Comparison of ENCODE assay signal across 19 mouse cellular contexts in the genomic region with DNA sequence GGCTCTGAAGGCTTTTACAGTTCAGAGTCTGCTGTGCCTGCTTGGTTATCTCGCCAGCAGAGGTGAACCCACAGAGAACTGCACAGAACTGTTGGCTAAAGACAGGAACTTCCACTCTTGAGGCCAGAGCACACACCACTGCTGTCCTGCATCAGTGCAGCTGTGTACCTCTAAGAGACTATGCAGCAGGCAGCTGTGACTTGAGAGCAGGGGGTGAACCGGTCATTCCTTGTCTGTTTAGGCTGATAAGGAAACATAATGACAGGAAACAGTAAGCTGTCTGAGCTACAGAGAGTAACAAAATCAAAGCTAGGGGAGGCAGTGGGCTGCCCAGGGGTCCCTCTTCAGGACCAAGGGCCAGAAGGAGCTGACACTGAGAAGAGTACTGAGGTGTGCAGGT.
DNase-seq lines count a peak whose midpoint lies in the region; ATAC-seq and TF ChIP-seq lines count a peak whose summit lies in the region.
"Had no signal": no experiment of that assay in that cellular context is flagged by ENCODE, and none has a peak within 500 bp of the region (broad histone marks: within the 10 kb centered on the region; RNA-seq: fewer than 3 reads in every experiment).

No protein-coding gene starts in this region.

- ATAC-seq in heart, embryonic 11.5 days (replicated peaks; ENCODE audit: insufficient number of reproducible peaks, low FRiP score, low TSS enrichment): no peak
- peak; percentile 28; the same call in 1 of the 2 replicates for ATAC-seq in heart, embryonic 16.5 days (replicated peaks; ENCODE audit: extremely low read depth, insufficient read depth, low FRiP score)
- no peak; the same call in 1 of the 2 replicates for ATAC-seq in lung, embryonic 14.5 days (ENCODE audit: insufficient read depth)
- no peak for ATAC-seq in stomach, embryonic 15.5 days (ENCODE audit: insufficient read depth, low FRiP score, low read depth)
- ATAC-seq in stomach, postnatal 0 days (ENCODE audit: low FRiP score, low TSS enrichment): no peak

- no peak overlapping the region for H3K9ac ChIP-seq in heart, embryonic 11.5 days (ENCODE audit: low read depth, low read length)
- no peak overlapping the region for H3K9ac ChIP-seq in heart, adult 2 months (ENCODE audit: low read depth, low read length)
- H3K9ac ChIP-seq in heart, embryonic 16.5 days (ENCODE audit: low read length): no peak overlapping the region
- no peak overlapping the region for H3K9ac ChIP-seq in lung, embryonic 14.5 days
- H3K9ac ChIP-seq in stomach, embryonic 15.5 days: no peak overlapping the region
- no peak overlapping the region for H3K9ac ChIP-seq in stomach, postnatal 0 days (ENCODE audit: low read length)
- H3K9ac ChIP-seq: forebrain, embryonic 13.5 days; liver, embryonic 14.5 days; midbrain, embryonic 13.5 days had no signal

- TF ChIP-seq POLR2A in heart, adult 2 months (IDR thresholded peaks at IDR 0.05; ENCODE audit: insufficient read depth, low read depth, low read length): no peak

- H3K9me3 ChIP-seq in heart, embryonic 11.5 days (replicated peaks; ENCODE audit: control insufficient read depth, low read length): no peaks in the 10 kb centered on the region
- no peaks in the 10 kb centered on the region for H3K9me3 ChIP-seq in heart, embryonic 16.5 days (replicated peaks; ENCODE audit: control insufficient read depth, low read length)
- no peaks in the 10 kb centered on the region for H3K9me3 ChIP-seq in heart, embryonic 10.5 days
- H3K9me3 ChIP-seq in lung, embryonic 14.5 days (ENCODE audit: low read depth, low read length): no peaks in the 10 kb centered on the region
- no peaks in the 10 kb centered on the region for H3K9me3 ChIP-seq in stomach, embryonic 15.5 days
- H3K9me3 ChIP-seq in stomach, postnatal 0 days (ENCODE audit: control insufficient read depth, low read length): no peaks in the 10 kb centered on the region
- H3K9me3 ChIP-seq: forebrain, embryonic 13.5 days; G1E; megakaryocyte, embryonic 14.5 days; midbrain, embryonic 13.5 days had no signal

- 15% methylated on average over 2 of the region's 2 CpGs for WGBS in heart, embryonic 11.5 days (ENCODE audit: insufficient replicate concordance)
- WGBS in heart, adult 2 months: 21% methylated on average over 2 of the region's 2 CpGs
- 20% methylated on average over 2 of the region's 2 CpGs for WGBS in heart, embryonic 16.5 days
- WGBS in heart, embryonic 10.5 days: 20% methylated on average over 2 of the region's 2 CpGs
- WGBS in lung, embryonic 14.5 days: 26% methylated on average over 2 of the region's 2 CpGs
- 28% methylated on average over 2 of the region's 2 CpGs for WGBS in stomach, embryonic 15.5 days
- 41% methylated on average over 2 of the region's 2 CpGs for WGBS in stomach, postnatal 0 days

- intact Hi-C loops in heart, adult 2 months (cut with DNase I): no loop called here

- no peak for DNase-seq in heart, adult 2 months
- no peak for DNase-seq in heart, embryonic 10.5 days (ENCODE audit: low spot score)
- peak; percentile 34 for DNase-seq in lung, embryonic 14.5 days
- DNase-seq in lung, postnatal 25 days (ENCODE audit: low spot score): no peak
- no peak for DNase-seq in stomach, postnatal 0 days (ENCODE audit: low spot score)
- DNase-seq: adrenal gland, adult 8-10 months; cerebellum, adult 2 months; cerebellum, postnatal 14 days; gastrocnemius, postnatal 14 days; left cerebral cortex, postnatal 4 days had no signal

- H3K4me1 ChIP-seq in heart, embryonic 11.5 days (ENCODE audit: control insufficient read depth, insufficient read depth, low read length): peaks cover 10% of the 10 kb centered on the region
- H3K4me1 ChIP-seq in heart, adult 2 months (ENCODE audit: control insufficient read depth, insufficient read depth, low read length): no peaks in the 10 kb centered on the region
- H3K4me1 ChIP-seq in heart, embryonic 16.5 days (ENCODE audit: control insufficient read depth, insufficient read depth, low read length): peaks cover 9% of the 10 kb centered on the region
- H3K4me1 ChIP-seq in heart, embryonic 10.5 days: peaks cover 20% of the 10 kb centered on the region; the same call in 1 of the 2 replicates
- no peaks in the 10 kb centered on the region for H3K4me1 ChIP-seq in lung, embryonic 14.5 days (ENCODE audit: insufficient read depth)
- H3K4me1 ChIP-seq in stomach, embryonic 15.5 days: peaks cover 10% of the 10 kb centered on the region; the same call in 1 of the 2 replicates
- H3K4me1 ChIP-seq in stomach, postnatal 0 days (replicated peaks; ENCODE audit: control insufficient read depth, insufficient read depth): no peaks in the 10 kb centered on the region

- no peak for TF ChIP-seq CTCF in heart, adult 2 months (IDR thresholded peaks at IDR 0.05)
- TF ChIP-seq CTCF in lung, embryonic 14.5 days (IDR thresholded peaks at IDR 0.05; ENCODE audit: low read depth): no peak
- TF ChIP-seq CTCF in stomach, postnatal 0 days (IDR thresholded peaks at IDR 0.05; ENCODE audit: low read depth): no peak

- H3K27ac ChIP-seq in heart, embryonic 11.5 days (ENCODE audit: low read depth, low read length): no peak overlapping the region
- no peak overlapping the region for H3K27ac ChIP-seq in heart, adult 2 months
- H3K27ac ChIP-seq in heart, embryonic 16.5 days (ENCODE audit: low read length): no peak overlapping the region
- no peak overlapping the region for H3K27ac ChIP-seq in heart, embryonic 10.5 days
- H3K27ac ChIP-seq in lung, embryonic 14.5 days (ENCODE audit: low read depth): no peak overlapping the region
- H3K27ac ChIP-seq in stomach, embryonic 15.5 days: no peak overlapping the region
- H3K27ac ChIP-seq in stomach, postnatal 0 days (replicated peaks): no peak overlapping the region
- H3K27ac ChIP-seq: kidney, postnatal 0 days; liver, embryonic 14.5 days; midbrain, embryonic 13.5 days had no signal

- H3K4me2 ChIP-seq in heart, embryonic 11.5 days: peak overlapping the region; percentile 57; the same call in 1 of the 2 replicates
- H3K4me2 ChIP-seq in heart, embryonic 16.5 days (ENCODE audit: low read depth, low read length): no peak overlapping the region
- H3K4me2 ChIP-seq in lung, embryonic 14.5 days: peak overlapping the region; percentile 52
- 0 out of 2 replicates have a peak overlapping the region, but pooled peaks have one; percentile 47 for H3K4me2 ChIP-seq in stomach, embryonic 15.5 days
- H3K4me2 ChIP-seq in stomach, postnatal 0 days (replicated peaks; ENCODE audit: low read depth): no peak overlapping the region

- no peaks in the 10 kb centered on the region for H3K36me3 ChIP-seq in heart, embryonic 11.5 days (ENCODE audit: control insufficient read depth, insufficient read depth, low read length)
- no peaks in the 10 kb centered on the region for H3K36me3 ChIP-seq in heart, adult 2 months (ENCODE audit: control insufficient read depth, insufficient read depth, low read length)
- no peaks in the 10 kb centered on the region for H3K36me3 ChIP-seq in heart, embryonic 16.5 days (ENCODE audit: control insufficient read depth, insufficient read depth)
- no peaks in the 10 kb centered on the region for H3K36me3 ChIP-seq in heart, embryonic 10.5 days
- no peaks in the 10 kb centered on the region for H3K36me3 ChIP-seq in lung, embryonic 14.5 days (ENCODE audit: insufficient read depth)
- no peaks in the 10 kb centered on the region for H3K36me3 ChIP-seq in stomach, embryonic 15.5 days
- no peaks in the 10 kb centered on the region for H3K36me3 ChIP-seq in stomach, postnatal 0 days (ENCODE audit: control insufficient read depth, insufficient read depth, low read length)
- H3K36me3 ChIP-seq: G1E; midbrain, embryonic 13.5 days had no signal

- H3K27me3 ChIP-seq in heart, embryonic 11.5 days (ENCODE audit: control insufficient read depth, insufficient read depth, low read length): peaks cover 18% of the 10 kb centered on the region
- no peaks in the 10 kb centered on the region; the same call in 1 of the 2 replicates for H3K27me3 ChIP-seq in heart, adult 2 months (ENCODE audit: control insufficient read depth, insufficient read depth, low read length)
- peaks cover 11% of the 10 kb centered on the region for H3K27me3 ChIP-seq in heart, embryonic 16.5 days (ENCODE audit: control insufficient read depth, insufficient read depth, low read length)
- peaks cover 51% of the 10 kb centered on the region for H3K27me3 ChIP-seq in heart, embryonic 10.5 days (ENCODE audit: insufficient read depth, poor library complexity, severe bottlenecking)
- 0 out of 2 replicates have a peak, but pooled peaks cover 5% of the 10 kb centered on the region for H3K27me3 ChIP-seq in lung, embryonic 14.5 days (ENCODE audit: insufficient read depth, low read length)
- H3K27me3 ChIP-seq in stomach, embryonic 15.5 days (replicated peaks): 0 out of 2 replicates have a peak, but pooled peaks cover 9% of the 10 kb centered on the region
- no peaks in the 10 kb centered on the region for H3K27me3 ChIP-seq in stomach, postnatal 0 days (ENCODE audit: control insufficient read depth, insufficient read depth, low read length)

- no peak overlapping the region for H3K4me3 ChIP-seq in heart, embryonic 11.5 days (ENCODE audit: low read depth, low read length)
- no peak overlapping the region for H3K4me3 ChIP-seq in heart, adult 2 months
- no peak overlapping the region for H3K4me3 ChIP-seq in heart, embryonic 16.5 days (ENCODE audit: low read length)
- no peak overlapping the region for H3K4me3 ChIP-seq in heart, embryonic 10.5 days
- no peak overlapping the region for H3K4me3 ChIP-seq in lung, embryonic 14.5 days (ENCODE audit: low read depth, low read length)
- no peak overlapping the region for H3K4me3 ChIP-seq in stomach, embryonic 15.5 days (replicated peaks)
- no peak overlapping the region for H3K4me3 ChIP-seq in stomach, postnatal 0 days (ENCODE audit: low read depth, low read length)
- H3K4me3 ChIP-seq: forebrain, embryonic 13.5 days; midbrain, embryonic 13.5 days had no signal

- H3K79me2 ChIP-seq in heart, adult 2 months (replicated peaks; ENCODE audit: control insufficient read depth, insufficient read depth, low read length): no peaks in the 10 kb centered on the region

- no peak for TF ChIP-seq EP300 in heart, adult 2 months (IDR thresholded peaks at IDR 0.05; ENCODE audit: insufficient read depth, low read depth, low read length)
- TF ChIP-seq EP300 in stomach, postnatal 0 days (optimal IDR thresholded peaks at IDR 0.05): no peak

Comparison
In these comparisons a context has a peak if more than half of its experiments do, and no peak if none do; other contexts are left out.
1. H3K4me2 ChIP-seq: peak in heart, embryonic 11.5 days (single experiment), lung, embryonic 14.5 days (single experiment) and stomach, embryonic 15.5 days (single experiment); none in heart, embryonic 16.5 days (single experiment) and stomach, postnatal 0 days (single experiment).